In genomic region chr4:59850181-59850580, GRCm38 (mm10) we compare ENCODE assay signal across 8 mouse cellular contexts. TPM values are rescaled to one million over a fixed set of nuclear protein-coding genes. Genes with fewer than 3 reads are reported as not detected.
DNase-seq lines count a peak whose midpoint lies in the region; ATAC-seq lines count a peak whose summit lies in the region.

No protein-coding gene starts in this region.

- H3K27me3 ChIP-seq in heart, embryonic 12.5 days (replicated peaks), result no peaks in the 10 kb centered on the region
- no peaks in the 10 kb centered on the region for H3K27me3 ChIP-seq in lung, embryonic 16.5 days (ENCODE audit: control insufficient read depth, insufficient read depth, low read depth, low read length)

- ATAC-seq in heart, embryonic 12.5 days (ENCODE audit: insufficient number of reproducible peaks, low FRiP score), result peak; percentile 61; the same call in 1 of the 2 replicates
- ATAC-seq in lung, embryonic 16.5 days (ENCODE audit: low read depth), result peak; percentile 29; the same call in 1 of the 2 replicates

- peaks cover 13% of the 10 kb centered on the region; the same call in 1 of the 2 replicates for H3K4me1 ChIP-seq in heart, embryonic 12.5 days (replicated peaks)
- H3K4me1 ChIP-seq in lung, embryonic 16.5 days (replicated peaks; ENCODE audit: control insufficient read depth, insufficient read depth, low read length), result peaks cover 9% of the 10 kb centered on the region

- DNase-seq in CD8-positive naive resting alpha-beta T cell, adult 2 months (ENCODE audit: low read depth in 2 of 2, low spot score in 2 of 2), result peak; percentile 74 to 86
- peak; percentile 87 for DNase-seq in adrenal gland, postnatal 14 days
- peak; percentile 71 for DNase-seq in embryo, embryonic 9.5 days (ENCODE audit: extremely low spot score)
- peak; percentile 85 for DNase-seq in kidney, postnatal 4 days
- peak; percentile 45 for DNase-seq in ovary, postnatal 10 days (ENCODE audit: low spot score)
- DNase-seq in thymus, postnatal 10 days (ENCODE audit: low spot score in 2 of 2), result peak; percentile 73 to 91

- no peak overlapping the region for H3K4me3 ChIP-seq in heart, embryonic 12.5 days
- no peak overlapping the region for H3K4me3 ChIP-seq in lung, embryonic 16.5 days (ENCODE audit: low read length)

- H3K9ac ChIP-seq in heart, embryonic 12.5 days, result no peak overlapping the region
- H3K9ac ChIP-seq in lung, embryonic 16.5 days (ENCODE audit: low read length), result no peak overlapping the region

- WGBS in heart, embryonic 12.5 days, result 55% methylated on average over 2 of the region's 2 CpGs
- WGBS in lung, embryonic 16.5 days, result 72% methylated on average over 2 of the region's 2 CpGs

- no peak overlapping the region for H3K27ac ChIP-seq in heart, embryonic 12.5 days (ENCODE audit: poor library complexity, severe bottlenecking)
- no peak overlapping the region for H3K27ac ChIP-seq in lung, embryonic 16.5 days (ENCODE audit: low read length)

- peaks cover 13% of the 10 kb centered on the region for H3K36me3 ChIP-seq in heart, embryonic 12.5 days
- no peaks in the 10 kb centered on the region; the same call in 1 of the 2 replicates for H3K36me3 ChIP-seq in lung, embryonic 16.5 days (ENCODE audit: control insufficient read depth, insufficient read depth, low read length)

- H3K4me2 ChIP-seq in heart, embryonic 12.5 days, result no peak overlapping the region
- H3K4me2 ChIP-seq in lung, embryonic 16.5 days (ENCODE audit: low read depth, low read length), result no peak overlapping the region

- peaks cover 8% of the 10 kb centered on the region; the same call in 1 of the 2 replicates for H3K9me3 ChIP-seq in heart, embryonic 12.5 days (replicated peaks)
- no peaks in the 10 kb centered on the region; the same call in 1 of the 2 replicates for H3K9me3 ChIP-seq in lung, embryonic 16.5 days (ENCODE audit: control insufficient read depth, low read length)

RNA-seq across cellular contexts. Expression of gene Snx30, which starts 44.5 kb away (rescaled TPM):
- 7.3 and 9.5 TPM in 2 replicates for total RNA-seq in adrenal gland, postnatal 14 days (2021)
- 7.5 and 8.6 TPM in 2 replicates for polyA plus RNA-seq in heart, embryonic 12.5 days (2016; fragmentation: Nextera tagmentation; extraction: Ambion mirVana)
- polyA plus RNA-seq in lung, embryonic 16.5 days (2015; fragmentation: Nextera tagmentation; extraction: Ambion mirVana), result 6.9 and 7.7 TPM in 2 replicates

RNA-seq across cellular contexts. Expression of gene Inip, which starts 48.8 kb away (rescaled TPM):
- total RNA-seq in adrenal gland, postnatal 14 days (2021), result 14.2 and 19.3 TPM in 2 replicates
- 43.9 and 47.1 TPM in 2 replicates for polyA plus RNA-seq in heart, embryonic 12.5 days (2016; fragmentation: Nextera tagmentation; extraction: Ambion mirVana)
- polyA plus RNA-seq in lung, embryonic 16.5 days (2015; fragmentation: Nextera tagmentation; extraction: Ambion mirVana), result 46.9 and 47.7 TPM in 2 replicates
